Mouse (Mus musculus) C2C12 (cell line): ENCODE data around the gene Gm44805. TPM values are rescaled to one million over a fixed set of nuclear protein-coding genes. Genes with fewer than 3 reads are reported as not detected.

ENCODE experiments used
- H3K27me3 ChIP-seq: one replicate; pipeline ENCODE4 v1.6.1; 2011; ENCODE audit not compliant: control insufficient read depth, insufficient read depth, insufficient read length
- H3K36me3 ChIP-seq: one replicate; pipeline ENCODE4 v1.6.1; 2011; ENCODE audit not compliant: control insufficient read depth, insufficient read depth
- H3K4me3 ChIP-seq: one replicate; pipeline ENCODE4 v1.5.1; 2011; ENCODE audit warnings: mild to moderate bottlenecking, control low read depth; ENCODE audit not compliant: poor library complexity, insufficient read depth, severe bottlenecking
- H3K79me2 ChIP-seq: one replicate; pipeline ENCODE4 v1.6.1; 2011; ENCODE audit not compliant: control insufficient read depth, insufficient read depth
- H3K79me3 ChIP-seq: one replicate; pipeline ENCODE4 v1.6.1; 2011; ENCODE audit warnings: low read depth, control low read depth
- H3ac ChIP-seq: one replicate; pipeline ENCODE3; 2011; ENCODE audit warnings: low read depth; ENCODE audit not compliant: control insufficient read depth, insufficient read length
- CEBPB ChIP-seq: IDR thresholded peaks from one replicate; pipeline ENCODE4 v1.6.1; 2011; ENCODE audit warnings: low read depth, mild to moderate bottlenecking, control low read depth, moderate library complexity
- CTCF ChIP-seq: IDR thresholded peaks from one replicate; pipeline ENCODE4 v1.5.1; 2011; ENCODE audit not compliant: control insufficient read depth, insufficient read depth, insufficient read length
- FOSL1 ChIP-seq: IDR thresholded peaks from one replicate; pipeline ENCODE4 v1.8.0; 2011; ENCODE audit warnings: mild to moderate bottlenecking, low read length; ENCODE audit not compliant: poor library complexity, insufficient read depth, severe bottlenecking
- MAX ChIP-seq: IDR thresholded peaks from one replicate; pipeline ENCODE4 v1.6.1; 2011; ENCODE audit warnings: mild to moderate bottlenecking, control low read depth
- MYOD1 ChIP-seq: IDR thresholded peaks from one replicate; pipeline ENCODE4 v1.6.1; 2011; ENCODE audit warnings: low read depth; ENCODE audit not compliant: control insufficient read depth, insufficient read length
- MYOG ChIP-seq: IDR thresholded peaks from one replicate; pipeline ENCODE4 v1.6.1; 2011; ENCODE audit not compliant: control insufficient read depth, insufficient read length; ENCODE audit errors: extremely low read depth
- USF1 ChIP-seq: IDR thresholded peaks from one replicate; pipeline ENCODE4 v1.6.1; 2011; ENCODE audit warnings: low read depth, mild to moderate bottlenecking, control low read depth, moderate library complexity
- long read RNA-seq, 2 experiments: library from polyadenylated mRNA; unstranded; transcript quantifications; one replicate each; pipeline ENCODE4 v2.0.0; 2019 to 2020
- polyA plus RNA-seq: library from polyadenylated mRNA; unstranded; fragments of >200 nt; fragmentation: generic; extraction: Trizol; gene quantifications from one replicate; pipeline ENCODE4 v1.2.1, GENCODE M21; 2012; ENCODE audit warnings: missing spikeins

Gene Gm44805
- polyA plus RNA-seq = not detected
- long read RNA-seq, experiment 1 = 0 reads
- long read RNA-seq, experiment 2 = 0 reads

- no peak within 1 kb of the TSS for H3ac ChIP-seq
- H3K79me2 ChIP-seq = no peaks in the 10 kb centered on the region
- no peaks in the 10 kb centered on the region for H3K36me3 ChIP-seq
- H3K79me3 ChIP-seq = no peaks in the 10 kb centered on the region
- no peak within 1 kb of the TSS for H3K4me3 ChIP-seq
- TF ChIP-seq FOSL1 (no peak), USF1 (no peak), MYOG (no peak), MYOD1 (no peak), MAX (no peak), CEBPB (no peak), CTCF (no peak)
- peaks cover 13% of the 10 kb centered on the region for H3K27me3 ChIP-seq
Measured at GRCm38 (mm10) chr7:19681202-19681694, at the start of gene Gm44805, which contains the start of gene Apoc4. TSS of gene Gm44805 (minus strand) at chr7:19681423. TSS of gene Apoc4 (minus strand) at chr7:19681479.

GRCm38 (mm10) chr7:19726541-19726940 lies 45.3 kb upstream of the Gm44805 start:
- no peaks in the 10 kb centered on the region for H3K27me3 ChIP-seq
- no peak overlapping the region for H3K4me3 ChIP-seq
- H3ac ChIP-seq = no peak overlapping the region
- H3K36me3 ChIP-seq = no peaks in the 10 kb centered on the region
- H3K79me3 ChIP-seq = no peaks in the 10 kb centered on the region
- no peaks in the 10 kb centered on the region for H3K79me2 ChIP-seq
- TF ChIP-seq MYOD1 = no peak
- TF ChIP-seq CTCF = no peak
- TF ChIP-seq FOSL1 = no peak
- no peak for TF ChIP-seq MYOG
- no peak for TF ChIP-seq USF1
- TF ChIP-seq CEBPB = no peak
- TF ChIP-seq MAX = no peak

DNA sequence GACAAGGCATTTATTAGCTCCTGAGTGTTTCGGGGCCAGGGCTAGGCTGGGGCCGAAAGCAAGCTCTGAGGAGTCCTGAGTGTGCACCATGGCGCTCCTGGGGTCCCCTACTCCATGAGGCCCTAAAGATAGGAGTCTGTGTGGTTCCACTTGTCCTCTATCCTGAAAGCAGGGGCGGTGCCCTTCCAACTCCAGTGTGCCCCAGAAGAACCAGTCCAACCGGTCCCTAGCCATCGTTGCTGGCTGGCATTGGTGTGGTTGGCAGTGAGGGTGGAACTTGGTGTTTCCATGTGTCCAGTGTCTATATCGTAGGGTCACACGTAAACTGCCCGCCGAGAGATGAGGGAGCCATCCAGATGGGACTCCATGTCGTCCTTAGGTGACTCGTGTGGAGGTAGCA lies 42.9 kb upstream of the Gm44805 start:
- H3K36me3 ChIP-seq = no peaks in the 10 kb centered on the region

GRCm38 (mm10) chr7:19722754-19723195 lies 41.6 kb upstream of the Gm44805 start:
- Histone ChIP-seq H3K79me2 (no peaks in the 10 kb centered on the region), H3K79me3 (no peaks in the 10 kb centered on the region), H3K27me3 (no peaks in the 10 kb centered on the region), H3ac (no peak overlapping the region), H3K36me3 (no peaks in the 10 kb centered on the region), H3K4me3 (no peak overlapping the region)
- no peak for TF ChIP-seq FOSL1
- no peak for TF ChIP-seq MAX
- TF ChIP-seq CTCF = no peak
- TF ChIP-seq MYOD1 = no peak
- TF ChIP-seq USF1 = no peak
- no peak for TF ChIP-seq MYOG
- no peak for TF ChIP-seq CEBPB

More for the DNA sequence above, 42.9 kb upstream of the Gm44805 start:
- Histone ChIP-seq H3ac (no peak overlapping the region), H3K79me3 (no peaks in the 10 kb centered on the region), H3K27me3 (no peaks in the 10 kb centered on the region), H3K4me3 (no peak overlapping the region), H3K79me2 (no peaks in the 10 kb centered on the region)
- TF ChIP-seq MYOG (no peak), FOSL1 (no peak), USF1 (no peak), CTCF (no peak), CEBPB (no peak), MYOD1 (no peak), MAX (no peak)

GRCm38 (mm10) chr7:19719200-19719599 lies 38.0 kb upstream of the Gm44805 start:
- Histone ChIP-seq H3K79me2 (peaks cover 9% of the 10 kb centered on the region), H3K4me3 (no peak overlapping the region), H3K27me3 (no peaks in the 10 kb centered on the region), H3K79me3 (peaks cover 6% of the 10 kb centered on the region), H3ac (no peak overlapping the region), H3K36me3 (no peaks in the 10 kb centered on the region)
- TF ChIP-seq MYOD1 (no peak), MYOG (no peak), CTCF (no peak), FOSL1 (no peak), CEBPB (no peak), USF1 (no peak), MAX (no peak)

DNA sequence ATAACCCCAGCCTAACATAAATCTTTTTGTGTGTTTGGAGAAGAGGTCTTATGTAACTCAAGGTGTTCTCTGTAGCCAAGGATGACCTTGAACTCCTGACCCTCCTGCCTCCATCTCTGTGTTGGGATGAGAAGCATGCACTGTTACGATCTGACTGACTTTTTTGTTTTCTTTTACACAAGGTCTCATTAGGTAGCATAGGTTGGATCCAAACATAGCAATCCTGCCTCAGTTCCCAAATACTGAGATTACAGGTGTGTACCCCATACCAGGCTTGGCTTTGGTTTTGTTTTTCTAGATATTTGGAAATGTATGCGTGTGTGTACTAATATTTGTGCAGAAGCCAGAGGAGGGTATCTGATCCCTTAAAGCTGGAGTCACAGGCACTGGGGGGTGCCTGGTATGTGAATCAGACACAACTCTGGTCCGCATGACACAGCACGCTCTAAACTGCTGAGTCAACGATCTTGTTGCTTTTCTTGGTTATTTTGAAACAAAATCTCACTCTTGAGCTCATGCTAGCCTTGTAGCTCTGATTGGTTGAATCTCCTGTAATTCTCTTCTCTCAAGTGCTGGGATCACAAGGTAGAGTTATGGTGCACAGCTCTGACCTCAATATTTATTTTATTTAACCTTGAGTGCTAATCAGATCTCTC lies 37.2 kb upstream of the Gm44805 start:
- TF ChIP-seq FOSL1 (no peak), CTCF (no peak)
- Histone ChIP-seq H3K4me3 (no peak overlapping the region), H3K27me3 (no peaks in the 10 kb centered on the region), H3ac (no peak overlapping the region), H3K36me3 (peaks cover 2% of the 10 kb centered on the region), H3K79me2 (peaks cover 17% of the 10 kb centered on the region), H3K79me3 (peaks cover 14% of the 10 kb centered on the region)
